Mouse (Mus musculus) large intestine, adult 2 months (tissue): Measurements from ENCODE around the gene Carmil2. TPM values are rescaled to one million over a fixed set of nuclear protein-coding genes. Genes with fewer than 3 reads are reported as not detected.

Source experiments
- DNase-seq: peaks from one replicate; pipeline ENCODE4 v3.0.0-alpha.2; 2012; ENCODE audit warnings: low read depth, low spot score
- WGBS: fragments of 180-500 bp; shearing (Covaris S2); methylation state at CpG from one replicate; pipeline ENCODE4 v1.1.7; 2018; 5-methylcytosine and 5-hydroxymethylcytosine counted together
- polyA plus RNA-seq: library from polyadenylated mRNA; depleted of rRNA; stranded (reverse); fragments of >200 nt; gene quantifications from 2 replicates; pipeline ENCODE4 v1.2.3, GENCODE M21; 2012; rRNA removed

Gene Carmil2
- polyA plus RNA-seq, 1 experiment = 4.1 TPM

- DNase-seq = peak; percentile 31
- 16% methylated on average over 6 of the region's 6 CpGs for WGBS
Observed at GRCm38 (mm10) chr8:105715042-105715441, 29.0 kb downstream of the Carmil2 start.

GRCm38 (mm10) chr8:105716302-105716945 lies 30.4 kb downstream of the Carmil2 start:
- DNase-seq = no peak
- 93% methylated on average over 15 of the region's 15 CpGs for WGBS

GRCm38 (mm10) chr8:105719637-105720036 lies 33.6 kb downstream of the Carmil2 start:
- no peak for DNase-seq
- WGBS = 85% methylated on average over 4 of the region's 4 CpGs

- no peak for DNase-seq
- 92% methylated on average over 9 of the region's 9 CpGs for WGBS
Observed at GRCm38 (mm10) chr8:105722861-105723260, 36.8 kb downstream of the Carmil2 start.

GRCm38 (mm10) chr8:105725726-105726125 lies 39.7 kb downstream of the Carmil2 start:
- no peak for DNase-seq
- WGBS = 86% methylated on average over 5 of the region's 5 CpGs

- no peak for DNase-seq
- 78% methylated on average over 18 of the region's 18 CpGs for WGBS
Observed at GRCm38 (mm10) chr8:105727397-105728124, 41.5 kb downstream of the Carmil2 start.

GRCm38 (mm10) chr8:105732186-105732585 lies 46.1 kb downstream of the Carmil2 start:
- WGBS = 94% methylated on average over 5 of the region's 5 CpGs
- DNase-seq = no peak

- no peak for DNase-seq
- 81% methylated on average over 5 of the region's 5 CpGs for WGBS
Observed at GRCm38 (mm10) chr8:105739216-105739615, 53.1 kb downstream of the Carmil2 start.

- no peak for DNase-seq
- 86% methylated on average over 4 of the region's 4 CpGs for WGBS
Observed at GRCm38 (mm10) chr8:105743301-105743700, 57.2 kb downstream of the Carmil2 start.

Other genes starting within 250 kb of the Carmil2 start
- 73.9 and 101 TPM in 2 replicates for gene Tppp3, start 214.7 kb upstream of the Carmil2 start, polyA plus RNA-seq
- 15.0 and 16.3 TPM in 2 replicates for gene Zdhhc1, start 189.4 kb upstream of the Carmil2 start, polyA plus RNA-seq
- 19.6 and 50.5 TPM in 2 replicates for gene Hsd11b2, start 167.5 kb upstream of the Carmil2 start, polyA plus RNA-seq
- gene Atp6v0d1, start 120.2 kb upstream of the Carmil2 start, polyA plus RNA-seq = 103 and 110 TPM in 2 replicates
- gene Ripor1, start 81.0 kb upstream of the Carmil2 start, polyA plus RNA-seq = 7.1 and 10.2 TPM in 2 replicates
- 9.2 and 14.7 TPM in 2 replicates for gene Ctcf, start 49.7 kb upstream of the Carmil2 start, polyA plus RNA-seq
- gene Agrp, start 48.9 kb upstream of the Carmil2 start, polyA plus RNA-seq = 0.21 and 0.32 TPM in 2 replicates
- gene Acd, start 14.8 kb downstream of the Carmil2 start, polyA plus RNA-seq = 25.5 and 26.4 TPM in 2 replicates
- 9.2 and 11.5 TPM in 2 replicates for gene Pard6a, start 14.9 kb downstream of the Carmil2 start, polyA plus RNA-seq
- not detected in 2 replicates for gene 4933405L10Rik, start 21.4 kb downstream of the Carmil2 start, polyA plus RNA-seq
- gene Enkd1, start 21.9 kb downstream of the Carmil2 start, polyA plus RNA-seq = 5.8 and 6.6 TPM in 2 replicates
- 5.6 and 8.7 TPM in 2 replicates for gene Gfod2, start 72.4 kb downstream of the Carmil2 start, polyA plus RNA-seq
- gene Ranbp10, start 141.1 kb downstream of the Carmil2 start, polyA plus RNA-seq = 13.9 and 20.0 TPM in 2 replicates
- not detected in 2 replicates for gene Tsnaxip1, start 141.5 kb downstream of the Carmil2 start, polyA plus RNA-seq
- 20.5 and 20.6 TPM in 2 replicates for gene Cenpt, start 167.0 kb downstream of the Carmil2 start, polyA plus RNA-seq
- gene Thap11, start 168.9 kb downstream of the Carmil2 start, polyA plus RNA-seq = 30.3 and 34.5 TPM in 2 replicates
- 32.0 and 34.5 TPM in 2 replicates for gene Nutf2, start 174.3 kb downstream of the Carmil2 start, polyA plus RNA-seq
- 37.7 and 51.4 TPM in 2 replicates for gene Edc4, start 194.6 kb downstream of the Carmil2 start, polyA plus RNA-seq
- gene Nrn1l, start 207.3 kb downstream of the Carmil2 start, polyA plus RNA-seq = 0.84 and 1.2 TPM in 2 replicates
- gene Pskh1, start 214.2 kb downstream of the Carmil2 start, polyA plus RNA-seq = 20.2 and 21.8 TPM in 2 replicates
- 6.3 and 8.0 TPM in 2 replicates for gene Ctrl, start 247.6 kb downstream of the Carmil2 start, polyA plus RNA-seq